Mouse (Mus musculus) forebrain, embryonic 14.5 days (tissue): ENCODE results near the gene Klhl2. TPM values are rescaled to one million over a fixed set of nuclear protein-coding genes. Genes with fewer than 3 reads are reported as not detected.

Experiments used
- ATAC-seq: fragments of 200-750 bp; cut with Nextera tagmentation; 2 replicates; pipeline ENCODE4 v1.8.0; 2017; ENCODE audit warnings: mild to moderate bottlenecking, moderate library complexity
- DNase-seq: peaks from one replicate; pipeline ENCODE4 v3.0.0-alpha.2; 2015; ENCODE audit warnings: low spot score
- H3K27ac ChIP-seq: fragments of 300-500 bp; sonication (generic); 2 replicates; pipeline ENCODE4 v1.5.1; 2014; ENCODE audit warnings: low read depth, mild to moderate bottlenecking, control low read depth, low read length, moderate library complexity
- H3K27me3 ChIP-seq: fragments of 300-500 bp; sonication (generic); replicated peaks from 2 replicates; pipeline ENCODE4 v1.6.1; 2014; ENCODE audit warnings: low read length, control low read depth, mixed read lengths; ENCODE audit not compliant: control insufficient read depth, insufficient read depth
- H3K36me3 ChIP-seq: fragments of 300-500 bp; sonication (generic); 2 replicates; pipeline ENCODE4 v1.6.1; 2014; ENCODE audit warnings: low read length, control low read depth; ENCODE audit not compliant: control insufficient read depth, insufficient read depth
- H3K4me1 ChIP-seq: fragments of 300-500 bp; sonication (generic); 2 replicates; pipeline ENCODE4 v1.6.1; 2014; ENCODE audit warnings: antibody characterized with exemption, low read length, control low read depth; ENCODE audit not compliant: control insufficient read depth, insufficient read depth
- H3K4me2 ChIP-seq: fragments of 300-500 bp; sonication (generic); 2 replicates; pipeline ENCODE4 v1.6.1; 2014; ENCODE audit warnings: mild to moderate bottlenecking, control low read depth, low read length
- H3K4me3 ChIP-seq: fragments of 300-500 bp; sonication (generic); 2 replicates; pipeline ENCODE4 v1.5.1; 2014; ENCODE audit warnings: low read depth, low read length, control low read depth
- H3K9ac ChIP-seq: fragments of 300-500 bp; sonication (generic); 2 replicates; pipeline ENCODE4 v1.6.1; 2014; ENCODE audit warnings: mild to moderate bottlenecking, low read length, control low read depth, moderate library complexity
- H3K9me3 ChIP-seq: fragments of 300-500 bp; sonication (generic); replicated peaks from 2 replicates; pipeline ENCODE4 v1.6.1; 2016; ENCODE audit warnings: low read length, control low read depth, mixed read lengths; ENCODE audit not compliant: control insufficient read depth
- WGBS: fragments of 180-500 bp; shearing (Covaris S2); extraction: QIAGEN DNeasy Blood & Tissue Kit; methylation state at CpG from one replicate; pipeline ENCODE4 v1.1.7; 2014; 5-methylcytosine and 5-hydroxymethylcytosine counted together
- polyA plus RNA-seq: library from polyadenylated mRNA; unstranded; fragments of >200 nt; fragmentation: Nextera tagmentation; extraction: Ambion mirVana; gene quantifications from 2 replicates; pipeline ENCODE4 v1.2.1, GENCODE M21; 2014

Gene Klhl2
- polyA plus RNA-seq, 1 experiment from 2014 or later = 16.3 TPM

- WGBS = 93% methylated on average over 7 of the region's 7 CpGs
- Histone ChIP-seq H3K27ac (no peak overlapping the region), H3K27me3 (no peaks in the 10 kb centered on the region), H3K4me2 (no peak overlapping the region), H3K4me1 (no peaks in the 10 kb centered on the region), H3K36me3 (peaks cover 20% of the 10 kb centered on the region), H3K4me3 (no peak overlapping the region), H3K9ac (no peak overlapping the region), H3K9me3 (no peaks in the 10 kb centered on the region)
- DNase-seq (no peak), ATAC-seq (no peak)
Measured at GRCm38 (mm10) chr8:64712499-64712898, 137.3 kb downstream of the Klhl2 start.

GRCm38 (mm10) chr8:64711544-64711943 lies 138.3 kb downstream of the Klhl2 start:
- no peak for DNase-seq

GRCm38 (mm10) chr8:64707481-64707880 lies 142.3 kb downstream of the Klhl2 start:
- Histone ChIP-seq H3K4me3 (no peak overlapping the region), H3K9me3 (no peaks in the 10 kb centered on the region), H3K4me2 (no peak overlapping the region), H3K9ac (no peak overlapping the region), H3K36me3 (no peaks in the 10 kb centered on the region), H3K4me1 (no peaks in the 10 kb centered on the region), H3K27ac (no peak overlapping the region), H3K27me3 (no peaks in the 10 kb centered on the region)
- ATAC-seq (no peak), DNase-seq (no peak)

More at GRCm38 (mm10) chr8:64711544-64711943, 138.3 kb downstream of the Klhl2 start:
- Histone ChIP-seq H3K36me3 (peaks cover 11% of the 10 kb centered on the region), H3K4me2 (no peak overlapping the region), H3K4me3 (no peak overlapping the region), H3K9me3 (no peaks in the 10 kb centered on the region), H3K27ac (no peak overlapping the region), H3K27me3 (no peaks in the 10 kb centered on the region), H3K4me1 (no peaks in the 10 kb centered on the region), H3K9ac (no peak overlapping the region)
- 24% methylated on average over 1 of the region's 1 CpGs for WGBS
- ATAC-seq = no peak

DNA sequence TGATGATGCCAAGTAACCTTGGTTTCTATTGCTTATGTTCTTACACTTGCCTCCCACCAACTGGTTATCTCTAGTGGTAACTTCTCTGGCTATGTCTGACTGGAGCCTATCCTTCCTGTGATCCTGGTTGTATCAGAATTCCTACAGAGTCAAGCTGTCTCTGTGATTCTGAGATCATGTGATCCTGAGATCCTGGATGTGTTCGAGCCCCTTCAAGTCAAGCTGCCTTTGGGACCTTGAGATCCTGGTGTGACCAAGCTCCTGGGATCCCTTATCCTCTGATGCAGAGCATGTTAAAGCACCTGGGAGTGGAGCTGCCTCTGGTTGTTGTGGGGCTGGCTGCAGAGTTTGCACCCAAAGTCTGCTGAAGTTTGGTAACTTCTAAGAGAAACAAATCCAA lies 146.6 kb downstream of the Klhl2 start:
- H3K36me3 ChIP-seq = no peaks in the 10 kb centered on the region
- H3K4me3 ChIP-seq = no peak overlapping the region
- no peak for ATAC-seq
- no peak for DNase-seq
- H3K9ac ChIP-seq = no peak overlapping the region
- no peaks in the 10 kb centered on the region for H3K9me3 ChIP-seq
- H3K27ac ChIP-seq = no peak overlapping the region
- H3K4me1 ChIP-seq = no peaks in the 10 kb centered on the region
- WGBS = 84% methylated on average over 1 of the region's 1 CpGs
- no peaks in the 10 kb centered on the region for H3K27me3 ChIP-seq
- no peak overlapping the region for H3K4me2 ChIP-seq

- Histone ChIP-seq H3K4me3 (peak within 1 kb of the TSS; percentile 77), H3K4me1 (peaks cover 19% of the 10 kb centered on the region), H3K36me3 (no peaks in the 10 kb centered on the region), H3K27me3 (no peaks in the 10 kb centered on the region), H3K4me2 (peak within 1 kb of the TSS; percentile 62), H3K27ac (peak within 1 kb of the TSS; percentile 99), H3K9ac (peak within 1 kb of the TSS; percentile 98), H3K9me3 (no peaks in the 10 kb centered on the region)
- DNase-seq = peak; percentile 94
- WGBS = under 1% methylated on average over 54 of the region's 54 CpGs
- ATAC-seq = peak; percentile 99
Measured at GRCm38 (mm10) chr8:64692651-64693201, 157.1 kb downstream of the Klhl2 start, which contains the start of gene Cpe. TSS of gene Cpe (minus strand) at chr8:64693054.

DNA sequence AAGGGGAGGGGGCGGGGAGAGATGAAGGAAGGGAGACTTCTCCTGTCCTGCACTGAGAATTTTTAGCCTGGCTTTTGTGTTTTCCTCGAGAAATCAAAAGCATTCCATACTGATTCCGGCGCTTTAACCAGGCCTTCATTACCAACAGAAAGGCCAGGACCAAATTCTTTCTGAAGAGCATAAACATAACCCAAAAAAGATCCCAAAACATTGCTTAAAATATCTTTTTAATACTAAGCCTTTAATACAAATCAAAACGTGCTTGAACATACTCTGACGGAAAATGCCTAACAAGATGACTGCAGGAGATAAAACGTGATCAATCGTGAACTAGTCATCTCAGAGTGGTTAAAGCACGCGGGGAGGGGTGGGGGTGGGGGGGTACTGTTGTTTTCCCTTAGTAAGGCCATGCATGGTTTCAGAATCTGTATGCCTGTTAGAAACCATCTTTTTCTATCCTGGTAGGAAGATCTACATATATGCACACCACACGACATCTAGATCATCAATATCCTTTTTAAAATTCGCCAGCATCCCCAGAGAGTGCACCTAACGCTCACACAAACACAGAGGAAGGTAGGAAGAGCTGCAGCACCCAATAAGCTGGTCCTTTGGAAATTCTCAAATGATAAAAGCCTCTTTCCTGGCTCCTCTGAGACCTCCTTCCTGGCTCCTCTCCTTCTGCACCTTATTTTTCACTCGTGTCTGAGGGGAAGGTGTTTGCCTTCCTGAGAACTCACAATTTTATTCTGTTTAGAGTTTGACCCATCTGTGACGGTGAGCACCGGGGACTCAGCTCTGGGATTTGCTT lies 158.0 kb downstream of the Klhl2 start:
- no peaks in the 10 kb centered on the region for H3K9me3 ChIP-seq

GRCm38 (mm10) chr8:64690845-64691244 lies 159.0 kb downstream of the Klhl2 start:
- no peak for ATAC-seq
- peak overlapping the region; percentile 45 for H3K9ac ChIP-seq

More for the DNA sequence above, 158.0 kb downstream of the Klhl2 start:
- Histone ChIP-seq H3K4me3 (peak overlapping the region; percentile 77), H3K4me2 (peak overlapping the region; percentile 62), H3K27me3 (no peaks in the 10 kb centered on the region), H3K36me3 (no peaks in the 10 kb centered on the region), H3K4me1 (peaks cover 22% of the 10 kb centered on the region), H3K9ac (peak overlapping the region; percentile 98), H3K27ac (peak overlapping the region; percentile 99)
- ATAC-seq = peak; percentile 11; the same call in 1 of the 2 replicates
- 3% methylated on average over 16 of the region's 16 CpGs for WGBS
- peak; percentile 41 for DNase-seq

DNA sequence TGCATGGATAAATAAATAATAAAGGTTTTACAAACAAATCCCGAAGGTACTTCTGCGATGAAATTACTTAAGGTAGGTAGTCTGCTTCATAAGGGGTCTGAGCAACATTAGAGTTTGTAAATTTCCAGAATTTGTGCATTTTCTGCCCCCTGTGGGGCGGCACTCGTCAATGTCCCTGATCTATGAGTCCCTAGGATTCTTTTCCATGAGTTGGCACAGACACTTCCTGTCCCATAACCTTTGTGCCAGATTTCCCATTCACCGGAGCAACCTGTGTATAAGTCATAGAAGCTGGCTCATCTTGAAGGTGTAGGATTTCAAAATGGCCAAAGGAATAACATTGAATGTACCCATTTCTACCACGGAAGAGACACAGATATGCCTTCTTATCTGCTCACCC lies 159.5 kb downstream of the Klhl2 start:
- 75% methylated on average over 6 of the region's 6 CpGs for WGBS
- Histone ChIP-seq H3K27ac (no peak overlapping the region), H3K4me3 (peak overlapping the region; percentile 77; the same call in 1 of the 2 replicates), H3K9ac (no peak overlapping the region; the same call in 1 of the 2 replicates), H3K36me3 (no peaks in the 10 kb centered on the region), H3K4me1 (peaks cover 22% of the 10 kb centered on the region), H3K27me3 (no peaks in the 10 kb centered on the region), H3K4me2 (peak overlapping the region; percentile 62), H3K9me3 (no peaks in the 10 kb centered on the region)
- DNase-seq = no peak
- ATAC-seq = no peak

More at GRCm38 (mm10) chr8:64690845-64691244, 159.0 kb downstream of the Klhl2 start:
- 65% methylated on average over 6 of the region's 6 CpGs for WGBS
- no peak overlapping the region for H3K27ac ChIP-seq
- no peaks in the 10 kb centered on the region for H3K36me3 ChIP-seq
- peak overlapping the region; percentile 62 for H3K4me2 ChIP-seq
- H3K27me3 ChIP-seq = no peaks in the 10 kb centered on the region
- no peak for DNase-seq
- no peaks in the 10 kb centered on the region for H3K9me3 ChIP-seq
- H3K4me3 ChIP-seq = peak overlapping the region; percentile 77
- H3K4me1 ChIP-seq = peaks cover 22% of the 10 kb centered on the region
